Mouse (Mus musculus): Measurements from ENCODE around the gene Rab40c. TPM values are rescaled to one million over a fixed set of nuclear protein-coding genes. Genes with fewer than 3 reads are reported as not detected.
A peak's percentile ranks its signal among the peaks of the same experiment; 100 is the strongest.

The Rab40c gene
- polyA plus RNA-seq, 1 experiment from 2014 or later: 43.4 TPM

DNA sequence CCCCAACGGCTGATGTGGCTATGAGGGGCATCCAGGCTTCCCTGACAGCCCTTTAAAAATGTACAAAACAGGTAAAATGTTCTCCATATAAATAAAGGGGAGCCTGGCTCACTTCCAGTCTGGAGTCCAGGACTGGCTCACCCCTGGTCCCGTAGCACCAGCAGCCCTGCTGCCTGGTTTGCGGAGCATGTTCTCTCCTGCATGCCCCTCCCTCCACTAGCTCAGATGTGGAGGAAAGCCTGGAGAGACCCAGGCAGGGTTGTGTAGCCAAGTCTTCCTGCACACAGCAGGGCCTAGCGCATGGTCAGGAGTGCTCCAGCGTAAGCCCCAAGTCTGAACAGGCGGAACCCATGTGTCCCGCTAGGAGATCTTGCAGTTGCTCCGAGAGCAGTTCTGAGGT, 36.3 kb downstream of the Rab40c start:
- no peak for DNase-seq (ENCODE audit: low spot score)
- peaks cover 65% of the 10 kb centered on the region for H3K36me3 ChIP-seq
- peaks cover 76% of the 10 kb centered on the region for H3K4me1 ChIP-seq (replicated peaks)
- no peaks in the 10 kb centered on the region for H3K9me3 ChIP-seq
- H3K4me3 ChIP-seq: no peak overlapping the region
- H3K27me3 ChIP-seq (ENCODE audit: insufficient read depth, poor library complexity, severe bottlenecking): no peaks in the 10 kb centered on the region; the same call in 1 of the 2 replicates
- 84% methylated on average over 8 of the region's 8 CpGs for WGBS
- peak overlapping the region; percentile 93 for H3K27ac ChIP-seq

DNA sequence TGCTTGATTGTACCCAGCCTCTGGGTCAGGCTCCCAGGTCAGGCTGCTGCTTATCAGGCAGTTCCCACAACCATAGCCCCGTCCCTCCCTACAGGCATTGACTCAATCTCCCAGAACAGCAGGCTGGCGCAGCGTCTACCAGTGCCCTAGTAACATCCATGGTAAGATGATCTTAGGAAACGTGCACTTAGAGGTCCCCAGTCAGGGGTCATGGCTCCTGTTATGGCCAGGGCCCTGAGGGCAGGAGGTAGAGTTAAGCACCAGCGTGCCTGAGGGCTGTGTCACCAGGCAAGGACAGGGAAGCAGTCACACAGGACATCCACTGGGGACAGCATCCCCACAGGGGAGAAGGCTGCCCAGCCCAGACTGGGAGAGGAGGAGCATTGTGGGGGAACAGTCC, 37.2 kb downstream of the Rab40c start:
- Histone ChIP-seq H3K27ac (peak overlapping the region; percentile 93), H3K27me3 (ENCODE audit: insufficient read depth, poor library complexity, severe bottlenecking) (no peaks in the 10 kb centered on the region; the same call in 1 of the 2 replicates), H3K4me3 (no peak overlapping the region), H3K36me3 (peaks cover 65% of the 10 kb centered on the region), H3K4me1 (replicated peaks) (peaks cover 85% of the 10 kb centered on the region), H3K9me3 (no peaks in the 10 kb centered on the region)
- DNase-seq (ENCODE audit: low spot score): peak; percentile 39
- 17% methylated on average over 5 of the region's 5 CpGs for WGBS

- no peaks in the 10 kb centered on the region for H3K9me3 ChIP-seq
Measured at GRCm38 (mm10) chr17:25881691-25882090, 37.8 kb downstream of the Rab40c start.

GRCm38 (mm10) chr17:25880913-25881641, 38.5 kb downstream of the Rab40c start:
- H3K9me3 ChIP-seq: no peaks in the 10 kb centered on the region
- H3K27me3 ChIP-seq (ENCODE audit: insufficient read depth, poor library complexity, severe bottlenecking): no peaks in the 10 kb centered on the region; the same call in 1 of the 2 replicates
- H3K36me3 ChIP-seq: peaks cover 68% of the 10 kb centered on the region
- peak overlapping the region; percentile 93 for H3K27ac ChIP-seq
- H3K4me3 ChIP-seq: peak overlapping the region; percentile 29
- DNase-seq (ENCODE audit: low spot score): peak; percentile 88
- WGBS: 4% methylated on average over 5 of the region's 5 CpGs
- H3K4me1 ChIP-seq (replicated peaks): peaks cover 95% of the 10 kb centered on the region

More at GRCm38 (mm10) chr17:25881691-25882090, 37.8 kb downstream of the Rab40c start:
- H3K4me1 ChIP-seq (replicated peaks): peaks cover 91% of the 10 kb centered on the region
- peak; percentile 79 for DNase-seq (ENCODE audit: low spot score)
- H3K27me3 ChIP-seq (ENCODE audit: insufficient read depth, poor library complexity, severe bottlenecking): no peaks in the 10 kb centered on the region; the same call in 1 of the 2 replicates
- 11% methylated on average over 4 of the region's 4 CpGs for WGBS
- peaks cover 68% of the 10 kb centered on the region for H3K36me3 ChIP-seq
- H3K27ac ChIP-seq: peak overlapping the region; percentile 93
- no peak overlapping the region for H3K4me3 ChIP-seq

GRCm38 (mm10) chr17:25880196-25880910, 39.2 kb downstream of the Rab40c start, which contains the start of gene Wfikkn1:
Wfikkn1 (minus strand) TSS chr17:25880858.
- Histone ChIP-seq H3K4me3 (peak within 1 kb of the TSS; percentile 29), H3K9me3 (no peaks in the 10 kb centered on the region), H3K4me1 (replicated peaks) (peaks cover 94% of the 10 kb centered on the region), H3K27ac (peak within 1 kb of the TSS; percentile 93), H3K27me3 (ENCODE audit: insufficient read depth, poor library complexity, severe bottlenecking) (no peaks in the 10 kb centered on the region; the same call in 1 of the 2 replicates), H3K36me3 (peaks cover 63% of the 10 kb centered on the region)
- WGBS: 12% methylated on average over 5 of the region's 5 CpGs
- peak; percentile 76 for DNase-seq (ENCODE audit: low spot score)

GRCm38 (mm10) chr17:25879750-25880149, 39.8 kb downstream of the Rab40c start:
- Histone ChIP-seq H3K27ac (peak overlapping the region; percentile 93), H3K27me3 (ENCODE audit: insufficient read depth, poor library complexity, severe bottlenecking) (no peaks in the 10 kb centered on the region; the same call in 1 of the 2 replicates), H3K9me3 (no peaks in the 10 kb centered on the region), H3K4me3 (peak overlapping the region; percentile 29), H3K36me3 (peaks cover 59% of the 10 kb centered on the region), H3K4me1 (replicated peaks) (peaks cover 93% of the 10 kb centered on the region)
- 66% methylated on average over 8 of the region's 8 CpGs for WGBS
- no peak for DNase-seq (ENCODE audit: low spot score)

- Histone ChIP-seq H3K27ac (peak overlapping the region; percentile 93), H3K36me3 (peaks cover 54% of the 10 kb centered on the region), H3K27me3 (ENCODE audit: insufficient read depth, poor library complexity, severe bottlenecking) (no peaks in the 10 kb centered on the region; the same call in 1 of the 2 replicates), H3K9me3 (no peaks in the 10 kb centered on the region), H3K4me1 (replicated peaks) (peaks cover 92% of the 10 kb centered on the region), H3K4me3 (peak overlapping the region; percentile 29)
- peak; percentile 64 for DNase-seq (ENCODE audit: low spot score)
- 39% methylated on average over 4 of the region's 4 CpGs for WGBS
Measured at GRCm38 (mm10) chr17:25879261-25879660, 40.3 kb downstream of the Rab40c start.

GRCm38 (mm10) chr17:25878611-25879180, 40.8 kb downstream of the Rab40c start:
- 83% methylated on average over 19 of the region's 19 CpGs for WGBS
- no peaks in the 10 kb centered on the region for H3K9me3 ChIP-seq
- DNase-seq (ENCODE audit: low spot score): no peak
- no peaks in the 10 kb centered on the region; the same call in 1 of the 2 replicates for H3K27me3 ChIP-seq (ENCODE audit: insufficient read depth, poor library complexity, severe bottlenecking)
- peak overlapping the region; percentile 93; the same call in 1 of the 2 replicates for H3K27ac ChIP-seq
- peaks cover 48% of the 10 kb centered on the region for H3K36me3 ChIP-seq
- peak overlapping the region; percentile 29 for H3K4me3 ChIP-seq
- H3K4me1 ChIP-seq (replicated peaks): peaks cover 92% of the 10 kb centered on the region

- no peaks in the 10 kb centered on the region for H3K27me3 ChIP-seq (ENCODE audit: insufficient read depth, poor library complexity, severe bottlenecking)
- DNase-seq (ENCODE audit: low spot score): no peak
- WGBS: 94% methylated on average over 32 of the region's 32 CpGs
- H3K4me1 ChIP-seq (replicated peaks): peaks cover 90% of the 10 kb centered on the region
- H3K36me3 ChIP-seq: peaks cover 41% of the 10 kb centered on the region
- peak overlapping the region; percentile 29; the same call in 1 of the 2 replicates for H3K4me3 ChIP-seq
- H3K27ac ChIP-seq: peak overlapping the region; percentile 12
- H3K9me3 ChIP-seq: no peaks in the 10 kb centered on the region
Measured at GRCm38 (mm10) chr17:25877741-25878610, 41.6 kb downstream of the Rab40c start.

GRCm38 (mm10) chr17:25877025-25877424, 42.5 kb downstream of the Rab40c start:
- H3K27me3 ChIP-seq (ENCODE audit: insufficient read depth, poor library complexity, severe bottlenecking): no peaks in the 10 kb centered on the region
- no peak overlapping the region for H3K27ac ChIP-seq
- H3K36me3 ChIP-seq: peaks cover 32% of the 10 kb centered on the region
- peaks cover 83% of the 10 kb centered on the region for H3K4me1 ChIP-seq (replicated peaks)
- no peak for DNase-seq (ENCODE audit: low spot score)
- H3K4me3 ChIP-seq: peak overlapping the region; percentile 73; the same call in 1 of the 2 replicates
- WGBS: 98% methylated on average over 3 of the region's 3 CpGs
- H3K9me3 ChIP-seq: no peaks in the 10 kb centered on the region

- 55% methylated on average over 10 of the region's 10 CpGs for WGBS
- H3K4me1 ChIP-seq (replicated peaks): peaks cover 77% of the 10 kb centered on the region
Measured at GRCm38 (mm10) chr17:25876347-25876915, 43.1 kb downstream of the Rab40c start.

More at GRCm38 (mm10) chr17:25876347-25876915, 43.1 kb downstream of the Rab40c start:
- Histone ChIP-seq H3K4me3 (peak overlapping the region; percentile 73), H3K9me3 (no peaks in the 10 kb centered on the region), H3K27ac (peak overlapping the region; percentile 92), H3K36me3 (peaks cover 32% of the 10 kb centered on the region), H3K27me3 (ENCODE audit: insufficient read depth, poor library complexity, severe bottlenecking) (no peaks in the 10 kb centered on the region)
- no peak for DNase-seq (ENCODE audit: low spot score)

Measured in hindbrain, embryonic 10.5 days (tissue).